ENCODE assay signal across 8 mouse cellular contexts in genomic region chr4:106911246-106911801, GRCm38 (mm10). TPM values are rescaled to one million over a fixed set of nuclear protein-coding genes. Genes with fewer than 3 reads are reported as not detected.
DNase-seq lines count a peak whose midpoint lies in the region; ATAC-seq and TF ChIP-seq lines count a peak whose summit lies in the region.

No protein-coding gene starts in this region.

- peaks cover 0 to 19% of the 10 kb centered on the region in 2 experiments for H3K36me3 ChIP-seq in MEL (ENCODE audit: control insufficient read depth in 1 of 2, insufficient read depth in 2 of 2, low read length in 2 of 2)
- peaks cover 5% of the 10 kb centered on the region; the same call in 1 of the 2 replicates for H3K36me3 ChIP-seq in hindbrain, embryonic 11.5 days (ENCODE audit: control insufficient read depth, insufficient read depth, low read length)

- no peaks in the 10 kb centered on the region for H3K27me3 ChIP-seq in MEL (ENCODE audit: control insufficient read depth in 1 of 2, insufficient read depth in 2 of 2, low read length in 2 of 2)
- no peaks in the 10 kb centered on the region for H3K27me3 ChIP-seq in hindbrain, embryonic 11.5 days (ENCODE audit: control insufficient read depth, insufficient read depth, low read length)

- no peak for TF ChIP-seq RAD21 in MEL (IDR thresholded peaks at IDR 0.05; ENCODE audit: low read depth, low read length)

- no peak for TF ChIP-seq EP300 in MEL (IDR thresholded peaks at IDR 0.05; ENCODE audit: low read depth in 1 of 2, low read length in 2 of 2)

- no peak for TF ChIP-seq CTCF in MEL (IDR thresholded peaks at IDR 0.05 in 2 of 3, conservative IDR thresholded peaks at IDR 0.05 in 1 of 3; ENCODE audit: control insufficient read depth in 1 of 3, insufficient read depth in 1 of 3, low read depth in 2 of 3, low read length in 3 of 3, poor library complexity in 1 of 3, severe bottlenecking in 1 of 3)

- DNase-seq in MEL (ENCODE audit: low read depth, low spot score), result peak; percentile 85
- peak; percentile 93 for DNase-seq in cerebellum, adult 9-10 months
- peak; percentile 84 to 93 for DNase-seq in frontal cortex, adult 2 months (ENCODE audit: extremely low spot score in 1 of 2, low spot score in 1 of 2)
- DNase-seq in hindbrain, embryonic 11.5 days (ENCODE audit: low spot score), result peak; percentile 93
- peak; percentile 87 to 94 for DNase-seq in layer of hippocampus, postnatal 14 days (ENCODE audit: low spot score in 2 of 2)
- DNase-seq in lung, postnatal 10 days, result peak; percentile 94
- peak; percentile 97 for DNase-seq in ovary, postnatal 36 days (ENCODE audit: low spot score)
- peak; percentile 94 for DNase-seq in thymus, postnatal 25 days

- peak; percentile 59 to 61; a peak in 3 of 4 replicates for TF ChIP-seq POLR2A in MEL (IDR thresholded peaks at IDR 0.05; ENCODE audit: control insufficient read depth in 1 of 2, insufficient read depth in 1 of 2, low read depth in 1 of 2, low read length in 2 of 2, poor library complexity in 1 of 2)

- peak overlapping the region; percentile 94 for H3K9ac ChIP-seq in MEL (ENCODE audit: control insufficient read depth, low read depth, low read length, poor library complexity, severe bottlenecking)
- H3K9ac ChIP-seq in hindbrain, embryonic 11.5 days (ENCODE audit: low read depth, low read length), result peak overlapping the region; percentile 100

- H3K4me3 ChIP-seq in MEL (ENCODE audit: control insufficient read depth in 1 of 2, insufficient read depth in 1 of 2, low read depth in 2 of 2, low read length in 2 of 2), result peak overlapping the region; percentile 70 to 79; a peak in 3 of 4 replicates
- H3K4me3 ChIP-seq in hindbrain, embryonic 11.5 days (ENCODE audit: low read depth, low read length), result peak overlapping the region; percentile 100

- H3K4me1 ChIP-seq in MEL (ENCODE audit: control insufficient read depth in 1 of 2, insufficient read depth in 2 of 2, low read length in 2 of 2), result peaks cover 0 to 28% of the 10 kb centered on the region in 2 experiments; a peak in 2 of 4 replicates
- H3K4me1 ChIP-seq in hindbrain, embryonic 11.5 days (replicated peaks; ENCODE audit: control insufficient read depth, insufficient read depth, low read length), result peaks cover 34% of the 10 kb centered on the region

- H3K79me2 ChIP-seq in MEL (ENCODE audit: control insufficient read depth, insufficient read depth, low read length, poor library complexity), result peaks cover 38% of the 10 kb centered on the region

- under 1% methylated on average over 54 of the region's 89 CpGs for WGBS in hindbrain, embryonic 11.5 days

- peak overlapping the region; percentile 49; the same call in 1 of the 2 replicates for H3K27ac ChIP-seq in MEL (ENCODE audit: control insufficient read depth, low read depth, low read length)
- peak overlapping the region; percentile 99 for H3K27ac ChIP-seq in hindbrain, embryonic 11.5 days (ENCODE audit: low read depth, low read length)

- peak; percentile 82 for ATAC-seq in hindbrain, embryonic 11.5 days (ENCODE audit: low FRiP score)

- no peaks in the 10 kb centered on the region for H3K9me3 ChIP-seq in MEL (replicated peaks; ENCODE audit: insufficient read depth, low read length)
- H3K9me3 ChIP-seq in hindbrain, embryonic 11.5 days (ENCODE audit: control insufficient read depth, low read length), result no peaks in the 10 kb centered on the region

- H3K4me2 ChIP-seq in hindbrain, embryonic 11.5 days (replicated peaks; ENCODE audit: low read depth, low read length), result peak overlapping the region; percentile 80

TF ChIP-seq in MEL, 35 proteins besides CTCF, POLR2A, EP300 and RAD21:
- no peak for TF ChIP-seq ZKSCAN1 (IDR thresholded peaks at IDR 0.05; ENCODE audit: low read depth, low read length)
- no peak for TF ChIP-seq GABPA (IDR thresholded peaks at IDR 0.05; ENCODE audit: low read depth, low read length)
- peak; percentile 20; the same call in 1 of the 2 replicates for TF ChIP-seq TCF12 (IDR thresholded peaks at IDR 0.05; ENCODE audit: low read depth, low read length)
- TF ChIP-seq MAZ (IDR thresholded peaks at IDR 0.05; ENCODE audit: low read depth, low read length), result 0 out of 2 replicates have a peak, but pooled peaks have one; percentile 15
- TF ChIP-seq ZMIZ1 (IDR thresholded peaks at IDR 0.05; ENCODE audit: low read depth, low read length), result peak; percentile 75; the same call in 1 of the 2 replicates
- peak; percentile 41; the same call in 1 of the 2 replicates for TF ChIP-seq HCFC1 (IDR thresholded peaks at IDR 0.05; ENCODE audit: low read depth, low read length)
- TF ChIP-seq KAT2A (conservative IDR thresholded peaks at IDR 0.05; ENCODE audit: low read depth, low read length), result no peak
- TF ChIP-seq RCOR1 (IDR thresholded peaks at IDR 0.05; ENCODE audit: low read depth, low read length), result no peak
- 0 out of 2 replicates have a peak, but pooled peaks have one; percentile 20 for TF ChIP-seq UBTF (IDR thresholded peaks at IDR 0.05; ENCODE audit: borderline replicate concordance, insufficient read depth, low read depth, low read length)
- no peak for TF ChIP-seq MAFK (IDR thresholded peaks at IDR 0.05; ENCODE audit: borderline replicate concordance, low read depth, low read length)
- TF ChIP-seq E2F4 (IDR thresholded peaks at IDR 0.05; ENCODE audit: borderline replicate concordance, low read depth, low read length), result no peak
- TF ChIP-seq SIN3A (IDR thresholded peaks at IDR 0.05; ENCODE audit: low read length), result peak; percentile 14; the same call in 1 of the 2 replicates
- no peak for TF ChIP-seq ZC3H11A (IDR thresholded peaks at IDR 0.05; ENCODE audit: low read depth, low read length)
- TF ChIP-seq NRF1 (IDR thresholded peaks at IDR 0.05; ENCODE audit: insufficient read depth, low read depth, low read length, poor library complexity, severe bottlenecking), result peak; percentile 38; the same call in 1 of the 2 replicates
- TF ChIP-seq JUND (IDR thresholded peaks at IDR 0.05; ENCODE audit: low read depth, low read length), result no peak
- TF ChIP-seq NELFE (IDR thresholded peaks at IDR 0.05; ENCODE audit: low read depth, low read length), result 0 out of 2 replicates have a peak, but pooled peaks have one; percentile 41
- TF ChIP-seq MYB (IDR thresholded peaks at IDR 0.05; ENCODE audit: low read depth, low read length), result no peak
- TF ChIP-seq MYC (IDR thresholded peaks at IDR 0.05; ENCODE audit: low read depth, low read length), result no peak
TF ChIP-seq in MEL: peak in this region for 8.

RNA-seq across cellular contexts. Expression of gene Ssbp3, which starts 0.8 kb away (rescaled TPM):
- total RNA-seq in MEL (2012; rRNA removed), result 28.3 and 30.5 TPM in 2 replicates
- polyA plus RNA-seq in MEL (2012; ENCODE audit: insufficient read depth in 1 of 2, insufficient read length in 2 of 2, low read depth in 1 of 2, low replicate concordance in 2 of 2, missing spikeins in 1 of 2), result 100 to 1,000 TPM; 116 to 242 TPM
- 92.7 and 95.6 TPM in 2 replicates for polyA plus RNA-seq in frontal cortex, adult 2 months (2012; rRNA removed)
- 141 and 159 TPM in 2 replicates for polyA plus RNA-seq in hindbrain, embryonic 11.5 days (2014; fragmentation: Nextera tagmentation; extraction: Ambion mirVana)
- 100 to 1,000 TPM; 106 to 119 TPM for total RNA-seq in layer of hippocampus, postnatal 14 days (2021)

Comparison
In these comparisons a context has a peak if more than half of its experiments do, and no peak if none do; other contexts are left out.
1. Peak in every context shown above with its lines: DNase-seq, ATAC-seq, H3K4me3 ChIP-seq and H3K27ac ChIP-seq.